Mouse (Mus musculus) embryonic facial prominence, embryonic 14.5 days (tissue): ENCODE results near the gene Atraid. TPM values are rescaled to one million over a fixed set of nuclear protein-coding genes. Genes with fewer than 3 reads are reported as not detected.
A peak's percentile ranks its signal among the peaks of the same experiment; 100 is the strongest.
"Not testable (repeated sequence)": the region's sequence is repeated elsewhere in the genome, so short reads cannot be mapped to it uniquely, and the experiment has no call there.

Source experiments
- ATAC-seq: fragments of 200-750 bp; cut with Nextera tagmentation; 2 replicates; pipeline ENCODE4 v1.8.0; 2017; ENCODE audit warnings: low read depth, moderate number of reproducible peaks, moderate TSS enrichment
- DNase-seq: peaks from one replicate; pipeline ENCODE4 v3.0.0-alpha.2; 2015; ENCODE audit warnings: low spot score
- H3K27ac ChIP-seq: fragments of 300-500 bp; sonication (generic); replicated peaks from 2 replicates; pipeline ENCODE4 v1.5.1; 2014; ENCODE audit warnings: low read depth, mild to moderate bottlenecking, low read length, moderate library complexity
- H3K27me3 ChIP-seq: fragments of 300-500 bp; sonication (generic); replicated peaks from 2 replicates; pipeline ENCODE4 v1.6.1; 2014; ENCODE audit warnings: low read length; ENCODE audit not compliant: control insufficient read depth, insufficient read depth
- H3K36me3 ChIP-seq: fragments of 300-500 bp; sonication (generic); 2 replicates; pipeline ENCODE4 v1.6.1; 2014; ENCODE audit warnings: low read length, mixed read lengths; ENCODE audit not compliant: control insufficient read depth, insufficient read depth
- H3K4me1 ChIP-seq: fragments of 300-500 bp; sonication (generic); 2 replicates; pipeline ENCODE4 v1.6.1; 2014; ENCODE audit warnings: antibody characterized with exemption, low read length; ENCODE audit not compliant: control insufficient read depth, insufficient read depth
- H3K4me2 ChIP-seq: fragments of 300-500 bp; sonication (generic); 2 replicates; pipeline ENCODE4 v1.6.1; 2014; ENCODE audit warnings: low read depth, mild to moderate bottlenecking, low read length, moderate library complexity, mixed read lengths
- H3K4me3 ChIP-seq: fragments of 300-500 bp; sonication (generic); 2 replicates; pipeline ENCODE4 v1.5.1; 2014; ENCODE audit warnings: low read depth, mild to moderate bottlenecking, low read length
- H3K9ac ChIP-seq: fragments of 300-500 bp; sonication (generic); 2 replicates; pipeline ENCODE4 v1.6.1; 2014; ENCODE audit warnings: low read depth, mild to moderate bottlenecking, low read length, moderate library complexity, mixed read lengths
- H3K9me3 ChIP-seq: fragments of 300-500 bp; sonication (generic); 2 replicates; pipeline ENCODE4 v1.6.1; 2016; ENCODE audit warnings: low read length; ENCODE audit not compliant: control insufficient read depth
- WGBS: fragments of 180-500 bp; shearing (Covaris S2); extraction: QIAGEN DNeasy Blood & Tissue Kit; methylation state at CpG from one replicate; pipeline ENCODE4 v1.1.7; 2014; 5-methylcytosine and 5-hydroxymethylcytosine counted together
- polyA plus RNA-seq: library from polyadenylated mRNA; unstranded; fragments of >200 nt; fragmentation: Nextera tagmentation; extraction: Ambion mirVana; gene quantifications from 2 replicates; pipeline ENCODE4 v1.2.1, GENCODE M21; 2014

The Atraid gene
- polyA plus RNA-seq: 189 and 195 TPM in 2 replicates

- WGBS: under 1% methylated on average over 61 of the region's 73 CpGs
- H3K36me3 ChIP-seq: peaks cover 18% of the 10 kb centered on the region
- peak within 1 kb of the TSS; percentile 81 for H3K4me3 ChIP-seq
- H3K4me2 ChIP-seq: peak within 1 kb of the TSS; percentile 70
- H3K27ac ChIP-seq: peak within 1 kb of the TSS; percentile 95
- ATAC-seq (peak; percentile 96), DNase-seq (peak; percentile 98)
- no peaks in the 10 kb centered on the region for H3K9me3 ChIP-seq
- peak within 1 kb of the TSS; percentile 90 for H3K9ac ChIP-seq
- no peaks in the 10 kb centered on the region; the same call in 1 of the 2 replicates for H3K4me1 ChIP-seq
- H3K27me3 ChIP-seq: no peaks in the 10 kb centered on the region
These were observed at the start of gene Atraid for GRCm38 (mm10) chr5:31047848-31048762. Atraid (plus strand) TSS chr5:31048312.

- no peak overlapping the region for H3K4me3 ChIP-seq
- ATAC-seq: no peak
- H3K4me2 ChIP-seq: no peak overlapping the region
- H3K27me3 ChIP-seq: no peaks in the 10 kb centered on the region
- no peak overlapping the region for H3K9ac ChIP-seq
- no peak overlapping the region for H3K27ac ChIP-seq
- WGBS: 71% methylated on average over 5 of the region's 5 CpGs
- no peak for DNase-seq
- no peaks in the 10 kb centered on the region for H3K4me1 ChIP-seq
- no peaks in the 10 kb centered on the region for H3K9me3 ChIP-seq
- H3K36me3 ChIP-seq: no peaks in the 10 kb centered on the region
These were observed 48.8 kb upstream of the Atraid start for GRCm38 (mm10) chr5:30999324-30999723.

GRCm38 (mm10) chr5:31000122-31000521 is 48.0 kb upstream of the Atraid start:
- Histone ChIP-seq H3K36me3 (no peaks in the 10 kb centered on the region), H3K9me3 (no peaks in the 10 kb centered on the region), H3K9ac (no peak overlapping the region), H3K4me2 (no peak overlapping the region), H3K27ac (peak overlapping the region; percentile 8; the same call in 1 of the 2 replicates), H3K4me3 (no peak overlapping the region), H3K4me1 (no peaks in the 10 kb centered on the region), H3K27me3 (no peaks in the 10 kb centered on the region)
- WGBS: 59% methylated on average over 7 of the region's 7 CpGs
- ATAC-seq (no peak), DNase-seq (no peak)

GRCm38 (mm10) chr5:31000993-31001392 is 47.1 kb upstream of the Atraid start:
- Histone ChIP-seq H3K4me3 (no peak overlapping the region), H3K4me2 (no peak overlapping the region), H3K27ac (no peak overlapping the region), H3K9ac (peak overlapping the region; percentile 37; the same call in 1 of the 2 replicates), H3K4me1 (no peaks in the 10 kb centered on the region), H3K9me3 (no peaks in the 10 kb centered on the region), H3K36me3 (no peaks in the 10 kb centered on the region), H3K27me3 (no peaks in the 10 kb centered on the region)
- WGBS: 83% methylated on average over 2 of the region's 2 CpGs
- ATAC-seq: no peak
- DNase-seq: no peak

DNA sequence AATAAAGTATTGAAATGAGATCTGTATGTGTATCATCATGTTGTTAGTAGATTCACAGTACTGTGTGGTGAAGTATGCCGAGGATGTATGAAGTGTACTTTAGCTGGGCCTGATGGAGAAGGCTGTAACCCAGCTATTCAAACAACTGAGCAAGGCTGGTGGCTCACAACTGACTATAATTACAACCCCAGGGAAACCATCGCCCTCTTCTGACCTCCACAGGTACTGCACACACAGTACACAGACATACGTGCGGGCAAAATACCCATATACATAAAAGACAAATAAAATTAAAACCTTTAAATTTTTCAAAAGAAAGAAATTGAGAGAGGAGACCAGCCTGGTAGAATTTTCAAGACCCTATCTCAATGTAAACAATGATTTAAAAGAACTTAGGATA is 46.6 kb upstream of the Atraid start:
- no peak overlapping the region for H3K9ac ChIP-seq
- ATAC-seq: no peak
- no peaks in the 10 kb centered on the region for H3K27me3 ChIP-seq
- H3K9me3 ChIP-seq: no peaks in the 10 kb centered on the region
- H3K36me3 ChIP-seq: no peaks in the 10 kb centered on the region
- no peak overlapping the region for H3K4me2 ChIP-seq
- no peaks in the 10 kb centered on the region for H3K4me1 ChIP-seq
- DNase-seq: no peak
- H3K4me3 ChIP-seq: no peak overlapping the region
- WGBS: 79% methylated on average over 4 of the region's 4 CpGs
- H3K27ac ChIP-seq: no peak overlapping the region

DNA sequence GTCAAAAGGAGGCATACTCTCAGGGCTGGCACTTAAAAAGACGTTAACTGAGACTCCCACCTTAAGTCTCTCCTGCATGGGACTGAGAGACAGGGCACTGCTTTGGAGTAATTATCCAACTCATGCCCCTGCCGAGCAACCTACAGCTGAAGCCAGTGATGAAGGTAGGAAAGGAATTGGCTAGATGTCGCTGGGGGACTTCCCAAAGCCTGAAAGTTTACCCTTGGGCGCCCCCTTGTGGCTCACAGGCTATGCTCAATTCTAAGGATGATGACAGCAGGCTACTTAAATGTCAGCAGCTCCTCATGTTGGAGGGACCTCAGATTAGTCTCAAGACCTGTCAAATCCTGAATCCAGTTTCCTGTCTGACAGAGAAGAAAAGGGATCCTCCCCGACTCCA is 43.9 kb upstream of the Atraid start:
- no peaks in the 10 kb centered on the region for H3K4me1 ChIP-seq
- no peak overlapping the region for H3K9ac ChIP-seq
- ATAC-seq (peak; percentile 22; the same call in 1 of the 2 replicates), DNase-seq (peak; percentile 92)
- no peak overlapping the region for H3K27ac ChIP-seq
- H3K9me3 ChIP-seq: no peaks in the 10 kb centered on the region
- 5% methylated on average over 5 of the region's 5 CpGs for WGBS
- no peaks in the 10 kb centered on the region for H3K36me3 ChIP-seq
- no peak overlapping the region for H3K4me2 ChIP-seq
- H3K27me3 ChIP-seq: no peaks in the 10 kb centered on the region
- no peak overlapping the region for H3K4me3 ChIP-seq

GRCm38 (mm10) chr5:31012737-31013136 is 35.4 kb upstream of the Atraid start:
- H3K36me3 ChIP-seq: no peaks in the 10 kb centered on the region
- 74% methylated on average over 3 of the region's 3 CpGs for WGBS
- H3K4me2 ChIP-seq: no peak overlapping the region
- H3K9me3 ChIP-seq: no peaks in the 10 kb centered on the region
- DNase-seq (no peak), ATAC-seq (no peak)
- no peak overlapping the region for H3K4me3 ChIP-seq
- H3K27ac ChIP-seq: no peak overlapping the region
- H3K9ac ChIP-seq: no peak overlapping the region
- no peaks in the 10 kb centered on the region for H3K4me1 ChIP-seq
- no peaks in the 10 kb centered on the region for H3K27me3 ChIP-seq

DNA sequence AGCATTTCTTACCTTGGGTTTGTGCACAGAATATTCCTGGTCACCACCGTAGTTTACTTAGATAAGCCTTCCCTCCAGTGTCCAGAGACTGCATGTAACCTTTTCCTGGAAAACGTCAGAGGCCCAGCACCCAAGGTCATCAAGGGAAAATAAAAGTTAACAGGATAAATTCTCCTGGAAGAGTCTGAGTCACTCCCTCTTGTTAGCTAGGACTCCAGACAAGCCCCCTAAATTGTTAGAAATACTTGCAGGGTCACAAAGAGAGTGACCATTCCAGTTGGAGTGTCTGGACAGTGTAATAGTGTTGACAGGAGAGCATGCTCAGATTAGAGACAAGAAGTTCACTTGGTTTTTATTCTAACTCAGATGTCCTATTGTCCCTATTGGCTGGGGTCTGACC is 32.2 kb upstream of the Atraid start:
- 63% methylated on average over 2 of the region's 2 CpGs for WGBS
- Histone ChIP-seq H3K9me3 (no peaks in the 10 kb centered on the region), H3K4me1 (no peaks in the 10 kb centered on the region), H3K27me3 (no peaks in the 10 kb centered on the region), H3K4me2 (no peak overlapping the region), H3K9ac (no peak overlapping the region), H3K36me3 (no peaks in the 10 kb centered on the region), H3K27ac (no peak overlapping the region), H3K4me3 (no peak overlapping the region)
- no peak for ATAC-seq
- no peak for DNase-seq

- not testable (repeated sequence) for H3K4me2 ChIP-seq, ATAC-seq, H3K9me3 ChIP-seq, H3K36me3 ChIP-seq, H3K4me1 ChIP-seq, H3K27me3 ChIP-seq, H3K27ac ChIP-seq, DNase-seq, H3K9ac ChIP-seq, H3K4me3 ChIP-seq
- 79% methylated on average over 4 of the region's 5 CpGs for WGBS
These were observed 26.3 kb upstream of the Atraid start for GRCm38 (mm10) chr5:31021790-31022189.
